Mouse (Mus musculus) G1E (cell line): ENCODE results near the gene Kcnj3. TPM values are rescaled to one million over a fixed set of nuclear protein-coding genes. Genes with fewer than 3 reads are reported as not detected.

Experiments used
- ATAC-seq: 2 replicates; pipeline ENCODE4 v1.8.0; 2016; ENCODE audit warnings: mild to moderate bottlenecking; ENCODE audit not compliant: insufficient number of reproducible peaks, poor library complexity, low FRiP score, severe bottlenecking; ENCODE audit errors: extremely low read depth
- DNase-seq: peaks from one replicate; pipeline ENCODE4 v3.0.0; 2012; ENCODE audit warnings: low spot score
- H3K27me3 ChIP-seq: 2 replicates; pipeline ENCODE4 v1.6.1; 2012; ENCODE audit warnings: mild to moderate bottlenecking, low read length, inconsistent platforms; ENCODE audit not compliant: insufficient read depth
- H3K36me3 ChIP-seq: replicated peaks from 2 replicates; pipeline ENCODE3; 2012; ENCODE audit warnings: mild to moderate bottlenecking, inconsistent platforms
- H3K4me1 ChIP-seq: 2 replicates; pipeline ENCODE4 v1.6.1; 2012; ENCODE audit warnings: low read depth, low read length, inconsistent platforms, mixed read lengths; ENCODE audit not compliant: insufficient read depth
- H3K4me3 ChIP-seq: 2 replicates; pipeline ENCODE4 v1.5.1; 2012; ENCODE audit warnings: low read depth, mild to moderate bottlenecking, inconsistent platforms, low read length, moderate library complexity, mixed read lengths
- H3K9me3 ChIP-seq: replicated peaks from 2 replicates; pipeline ENCODE4 v1.6.1; 2012; ENCODE audit warnings: inconsistent platforms
- CTCF ChIP-seq: IDR thresholded peaks from 2 replicates; pipeline ENCODE4 v1.5.1; 2012; ENCODE audit warnings: low read depth, low read length, inconsistent platforms, mixed read lengths
- GATA1 ChIP-seq: IDR thresholded peaks from 2 replicates; pipeline ENCODE4 v1.6.1; 2012; ENCODE audit warnings: borderline replicate concordance, low read length, inconsistent platforms, mixed read lengths
- GATA2 ChIP-seq: IDR thresholded peaks from 2 replicates; pipeline ENCODE4 v1.6.1; 2012; ENCODE audit warnings: low read depth, low read length, inconsistent platforms, borderline replicate concordance
- POLR2AphosphoS5 ChIP-seq: IDR thresholded peaks from 2 replicates; pipeline ENCODE4 v1.6.1; 2012; ENCODE audit warnings: low read depth, low read length, inconsistent platforms; ENCODE audit not compliant: insufficient replicate concordance
- TAL1 ChIP-seq: conservative IDR thresholded peaks from 2 replicates; pipeline ENCODE4 v1.6.1; 2012; ENCODE audit warnings: low read depth, low read length, inconsistent platforms, mixed read lengths
- polyA plus RNA-seq: library from polyadenylated mRNA; stranded (reverse); fragments of >175 nt; gene quantifications from 2 replicates; pipeline ENCODE4 v1.2.3, GENCODE M21; 2012
- total RNA-seq, 2 experiments: library from RNA; stranded (forward) in 1 of 2; stranded (reverse) in 1 of 2; fragments of 200-1000 nt in 1 of 2; fragments of >200 nt in 1 of 2; fragmentation: Nextera tagmentation in 1 of 2; gene quantifications; 2 replicates each; pipeline ENCODE4 v1.2.3; 2014 to 2017

Gene Kcnj3
- total and polyA plus RNA-seq, 3 experiments: 0.11 TPM; not detected in 2

GRCm38 (mm10) chr2:55547612-55548011 is 111.8 kb downstream of the Kcnj3 start:
- no peaks in the 10 kb centered on the region for H3K27me3 ChIP-seq
- no peaks in the 10 kb centered on the region for H3K36me3 ChIP-seq
- H3K4me3 ChIP-seq: no peak overlapping the region
- no peaks in the 10 kb centered on the region for H3K9me3 ChIP-seq
- ATAC-seq (no peak), DNase-seq (no peak)
- no peaks in the 10 kb centered on the region for H3K4me1 ChIP-seq
- no peak for TF ChIP-seq TAL1
- TF ChIP-seq CTCF: no peak
- no peak for TF ChIP-seq GATA1
- TF ChIP-seq GATA2: no peak
- TF ChIP-seq POLR2AphosphoS5: no peak

- TF ChIP-seq TAL1: no peak
- TF ChIP-seq GATA1: no peak
- TF ChIP-seq GATA2: no peak
- no peak for TF ChIP-seq POLR2AphosphoS5
- TF ChIP-seq CTCF: no peak
- no peaks in the 10 kb centered on the region for H3K4me1 ChIP-seq
- 0 out of 2 replicates have a peak, but pooled peaks cover 2% of the 10 kb centered on the region for H3K9me3 ChIP-seq
- no peak overlapping the region for H3K4me3 ChIP-seq
- no peak for ATAC-seq
- DNase-seq: no peak
- no peaks in the 10 kb centered on the region for H3K27me3 ChIP-seq
- H3K36me3 ChIP-seq: no peaks in the 10 kb centered on the region
Measured at GRCm38 (mm10) chr2:55558368-55558985, 122.7 kb downstream of the Kcnj3 start.

GRCm38 (mm10) chr2:55569291-55569690 is 133.5 kb downstream of the Kcnj3 start:
- TF ChIP-seq GATA2 (no peak), TAL1 (no peak), GATA1 (no peak), POLR2AphosphoS5 (no peak), CTCF (no peak)
- Histone ChIP-seq H3K4me1 (no peaks in the 10 kb centered on the region), H3K27me3 (no peaks in the 10 kb centered on the region), H3K4me3 (no peak overlapping the region), H3K9me3 (no peaks in the 10 kb centered on the region), H3K36me3 (no peaks in the 10 kb centered on the region)
- DNase-seq (no peak), ATAC-seq (no peak)

DNA sequence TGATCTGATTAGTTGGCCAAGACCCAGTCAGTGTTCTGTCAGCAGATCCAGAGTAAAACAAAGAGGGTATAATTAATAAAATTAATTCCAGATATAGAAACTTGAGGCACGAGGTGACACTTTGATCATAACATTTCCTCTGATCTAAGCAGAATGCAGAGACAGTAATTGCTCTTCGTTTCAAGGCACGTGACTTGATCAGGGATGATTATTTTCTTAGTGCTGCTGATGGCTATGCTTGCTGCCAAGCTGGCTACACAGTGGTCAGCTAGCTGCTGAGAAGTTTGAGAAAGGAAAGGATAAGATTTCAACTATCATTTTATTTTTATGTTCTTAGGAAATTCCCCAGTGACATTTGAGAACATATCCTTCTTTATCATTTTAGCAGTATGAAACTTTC is 135.7 kb downstream of the Kcnj3 start:
- H3K9me3 ChIP-seq: no peaks in the 10 kb centered on the region
- no peak for ATAC-seq
- no peaks in the 10 kb centered on the region for H3K27me3 ChIP-seq

GRCm38 (mm10) chr2:55580286-55580685 is 144.5 kb downstream of the Kcnj3 start:
- ATAC-seq (no peak), DNase-seq (no peak)
- no peak for TF ChIP-seq TAL1
- TF ChIP-seq CTCF: no peak
- TF ChIP-seq GATA1: no peak
- TF ChIP-seq GATA2: no peak
- H3K27me3 ChIP-seq: no peaks in the 10 kb centered on the region
- H3K9me3 ChIP-seq: no peaks in the 10 kb centered on the region
- no peaks in the 10 kb centered on the region for H3K4me1 ChIP-seq
- H3K4me3 ChIP-seq: no peak overlapping the region
- no peaks in the 10 kb centered on the region for H3K36me3 ChIP-seq

More for the DNA sequence above, 135.7 kb downstream of the Kcnj3 start:
- no peak overlapping the region for H3K4me3 ChIP-seq
- no peak for TF ChIP-seq POLR2AphosphoS5
- no peak for TF ChIP-seq TAL1
- TF ChIP-seq GATA1: no peak
- TF ChIP-seq GATA2: no peak
- TF ChIP-seq CTCF: no peak
- no peaks in the 10 kb centered on the region for H3K36me3 ChIP-seq
- DNase-seq: no peak
- no peaks in the 10 kb centered on the region for H3K4me1 ChIP-seq

- TF ChIP-seq POLR2AphosphoS5 (no peak), GATA1 (no peak), TAL1 (no peak), GATA2 (no peak), CTCF (no peak)
- H3K36me3 ChIP-seq: no peaks in the 10 kb centered on the region
Measured at GRCm38 (mm10) chr2:55591226-55591988, 155.6 kb downstream of the Kcnj3 start.

More at GRCm38 (mm10) chr2:55591226-55591988, 155.6 kb downstream of the Kcnj3 start:
- no peaks in the 10 kb centered on the region for H3K4me1 ChIP-seq
- no peaks in the 10 kb centered on the region for H3K27me3 ChIP-seq
- no peak overlapping the region for H3K4me3 ChIP-seq
- ATAC-seq (no peak), DNase-seq (no peak)
- H3K9me3 ChIP-seq: no peaks in the 10 kb centered on the region
